Mouse (Mus musculus) splenic B cell, adult 2 months (primary cell): ENCODE results near the gene Mettl17.

Source experiments
- DNase-seq: peaks from one replicate; pipeline ENCODE4 v3.0.0-alpha.2; 2011; ENCODE audit warnings: low read depth, low spot score
- H3K27me3 ChIP-seq: 2 replicates; pipeline ENCODE4 v1.6.1; 2012; ENCODE audit warnings: mild to moderate bottlenecking, low read length, moderate library complexity, mixed read lengths; ENCODE audit not compliant: control insufficient read depth, poor library complexity, insufficient read depth, severe bottlenecking
- H3K36me3 ChIP-seq: 2 replicates; pipeline ENCODE4 v1.6.1; 2012; ENCODE audit warnings: mild to moderate bottlenecking, low read length, moderate library complexity, mixed read lengths; ENCODE audit not compliant: control insufficient read depth, poor library complexity, insufficient read depth, severe bottlenecking

The Mettl17 gene

DNA sequence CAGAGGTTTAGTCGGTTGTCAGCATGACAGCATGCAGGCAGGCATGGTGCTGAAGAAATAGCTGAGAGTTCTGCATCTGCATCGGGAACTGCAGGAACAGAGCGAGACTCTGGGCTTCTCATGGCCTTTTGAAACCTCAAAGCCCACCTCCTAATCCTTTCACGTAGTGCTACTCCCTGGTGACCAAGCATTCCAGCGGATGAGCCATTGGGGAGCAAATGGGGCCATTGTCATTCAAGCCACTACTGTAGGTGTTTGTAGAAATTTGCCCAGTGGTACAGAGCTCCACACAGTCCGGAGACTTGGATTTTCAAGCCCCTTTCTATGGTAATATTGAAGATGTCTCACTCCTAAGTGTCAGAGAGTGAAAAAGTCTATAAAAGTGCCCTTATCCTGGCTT lies 1.4 kb downstream of the Mettl17 start:
- H3K27me3 ChIP-seq, result no peaks in the 10 kb centered on the region
- no peak for DNase-seq

DNA sequence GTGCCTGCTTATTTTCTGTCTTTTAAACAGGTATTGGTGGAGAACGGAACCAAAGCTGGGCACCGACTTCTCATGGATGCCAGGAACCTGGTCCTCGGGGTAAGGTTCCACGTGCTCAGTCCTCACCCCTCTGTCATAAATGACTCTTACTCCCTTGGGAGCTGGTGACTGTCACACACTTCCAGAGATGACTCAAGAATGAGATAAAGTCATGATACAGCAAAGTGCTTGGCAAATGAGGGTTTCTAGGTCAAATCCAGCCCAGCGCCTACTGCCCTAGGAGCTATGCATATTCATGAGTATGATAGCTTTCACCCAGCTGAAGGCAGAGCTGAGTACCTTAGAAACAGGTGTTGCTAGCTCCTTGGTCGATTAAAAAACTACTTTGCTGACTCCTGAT lies 5.2 kb downstream of the Mettl17 start:
- DNase-seq, result no peak
- peaks cover 13% of the 10 kb centered on the region for H3K36me3 ChIP-seq
- no peaks in the 10 kb centered on the region for H3K27me3 ChIP-seq

More for the DNA sequence above, 1.4 kb downstream of the Mettl17 start:
- peaks cover 11% of the 10 kb centered on the region for H3K36me3 ChIP-seq

DNA sequence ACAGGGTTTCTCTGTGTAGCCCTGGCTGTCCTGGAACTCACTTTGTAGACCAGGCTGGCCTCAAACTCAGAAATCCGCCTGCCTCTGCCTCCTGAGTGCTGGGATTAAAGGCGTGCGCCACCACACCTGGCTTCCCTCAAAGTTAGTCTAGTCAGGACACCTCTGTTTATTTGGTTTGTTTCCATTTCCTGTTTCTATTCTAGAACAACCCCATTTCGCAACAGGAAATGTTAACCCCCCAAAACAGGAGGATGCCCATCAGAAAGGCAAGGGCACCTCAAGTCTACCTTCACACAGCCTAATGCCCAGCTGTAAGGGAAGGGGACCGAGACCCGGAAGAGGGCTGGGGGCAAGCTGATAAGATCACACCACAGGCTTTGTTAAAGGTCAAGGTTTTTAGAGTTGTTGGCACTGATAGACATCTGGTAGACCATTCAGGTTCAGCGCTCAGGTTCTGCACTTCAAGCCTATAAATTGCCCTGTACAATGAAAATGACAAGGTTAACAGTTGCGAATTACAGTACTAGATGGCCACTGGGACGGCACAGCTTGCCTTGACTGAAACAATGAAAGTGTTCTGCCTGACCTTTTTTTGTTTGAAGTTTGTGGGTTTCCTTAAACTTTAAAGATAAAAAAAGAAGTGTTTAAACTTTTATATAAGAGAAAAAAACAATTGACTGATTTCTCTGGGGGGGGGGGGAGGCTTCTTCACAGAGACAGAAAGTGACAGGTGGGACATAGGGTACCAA lies 7.7 kb downstream of the Mettl17 start, which contains the start of gene Slc39a2:
Slc39a2 (plus strand) TSS at position 699 of the 749 bp plus-strand sequence.
- DNase-seq, result no peak
- Histone ChIP-seq H3K27me3 (no peaks in the 10 kb centered on the region), H3K36me3 (peaks cover 9% of the 10 kb centered on the region)

DNA sequence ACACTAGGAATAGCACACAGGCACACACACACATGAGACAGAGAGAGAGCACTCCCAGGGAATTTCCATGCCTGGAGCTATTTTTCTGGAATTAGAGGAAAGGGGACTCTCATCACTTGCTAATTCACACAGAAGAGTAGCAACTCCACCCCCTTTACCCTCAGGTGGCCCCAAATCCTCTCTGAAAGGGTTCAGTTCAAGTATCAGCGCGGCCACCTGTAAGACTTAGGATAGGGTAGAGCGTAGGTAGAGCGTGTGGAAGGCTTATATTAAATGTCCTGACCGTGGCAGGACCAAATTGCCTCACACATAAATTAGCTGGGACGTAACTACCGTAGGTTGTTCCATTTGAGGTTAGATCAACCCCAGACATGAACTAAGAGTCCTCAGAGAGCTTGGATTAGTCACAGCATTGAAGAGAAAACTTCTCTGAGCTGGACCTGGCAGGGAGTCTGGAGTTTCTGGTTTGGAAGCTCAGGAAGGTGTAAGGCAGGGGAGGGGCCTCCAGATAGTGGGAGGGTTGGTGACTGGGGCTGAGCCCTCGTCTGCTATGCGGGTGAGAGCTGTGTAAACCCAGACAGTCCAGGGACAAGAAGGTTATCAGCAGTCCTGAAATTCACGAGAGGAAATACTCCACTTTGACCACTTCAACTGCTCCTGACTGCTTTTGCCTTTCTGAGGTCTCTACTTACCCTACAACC lies 8.6 kb downstream of the Mettl17 start:
- H3K27me3 ChIP-seq, result no peaks in the 10 kb centered on the region
- no peak for DNase-seq
- peaks cover 6% of the 10 kb centered on the region for H3K36me3 ChIP-seq

DNA sequence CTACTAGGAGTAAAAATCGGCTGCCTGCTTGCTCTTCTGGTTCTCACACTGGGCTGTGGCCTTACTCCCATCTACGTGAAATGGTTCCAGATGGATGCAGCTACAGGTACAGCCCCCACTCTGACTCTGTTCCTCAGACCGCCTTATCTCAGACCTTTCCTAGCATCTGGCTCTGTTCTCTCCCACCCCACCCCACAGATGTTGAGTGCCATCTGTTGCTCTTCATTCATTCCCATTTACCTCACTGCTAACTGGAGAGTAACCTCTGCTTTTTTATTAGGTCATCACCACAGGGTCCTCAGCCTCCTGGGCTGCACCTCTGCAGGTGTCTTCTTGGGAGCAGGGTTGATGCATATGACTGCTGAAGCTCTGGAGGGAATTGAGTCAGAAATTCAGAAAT lies 9.2 kb downstream of the Mettl17 start:
- Histone ChIP-seq H3K27me3 (no peaks in the 10 kb centered on the region), H3K36me3 (peaks cover 6% of the 10 kb centered on the region)
- DNase-seq, result no peak

DNA sequence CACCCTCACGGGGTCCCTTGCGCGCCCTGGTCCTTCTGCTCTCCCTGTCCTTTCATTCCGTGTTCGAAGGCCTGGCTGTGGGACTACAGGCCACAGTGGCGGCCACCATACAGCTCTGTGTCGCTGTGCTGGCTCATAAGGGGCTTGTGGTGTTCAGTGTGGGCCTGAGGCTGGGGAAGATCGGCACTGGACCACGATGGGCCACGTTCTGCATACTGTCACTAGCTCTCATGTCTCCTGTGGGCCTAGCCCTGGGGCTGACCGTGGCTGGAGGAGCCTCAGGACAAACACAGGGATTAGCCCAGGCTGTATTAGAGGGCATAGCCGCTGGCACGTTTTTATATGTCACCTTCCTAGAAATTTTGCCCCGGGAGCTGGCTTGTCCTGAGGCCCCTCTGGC lies 10.4 kb downstream of the Mettl17 start:
- Histone ChIP-seq H3K27me3 (no peaks in the 10 kb centered on the region), H3K36me3 (peaks cover 6% of the 10 kb centered on the region)
- DNase-seq, result no peak

DNA sequence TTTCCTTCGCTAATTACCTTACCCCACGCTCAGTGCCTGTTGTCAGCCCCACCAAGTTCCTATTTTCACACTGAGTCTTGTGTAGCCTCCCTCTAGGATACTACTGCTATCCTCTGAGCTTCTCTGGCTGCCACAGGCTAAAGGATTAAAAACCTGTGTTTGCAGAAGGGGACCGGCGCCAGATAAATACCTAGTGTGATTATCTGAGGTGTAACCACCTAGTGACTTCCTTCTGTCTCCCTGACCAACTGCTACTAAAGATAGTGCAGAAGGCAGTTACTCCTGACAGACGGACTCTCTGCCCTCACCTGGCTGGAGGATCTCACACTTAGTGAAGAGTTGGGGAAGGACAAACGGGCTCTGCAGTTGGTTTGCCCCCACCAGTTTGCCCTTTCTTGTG lies 11.4 kb downstream of the Mettl17 start:
- DNase-seq, result no peak

DNA sequence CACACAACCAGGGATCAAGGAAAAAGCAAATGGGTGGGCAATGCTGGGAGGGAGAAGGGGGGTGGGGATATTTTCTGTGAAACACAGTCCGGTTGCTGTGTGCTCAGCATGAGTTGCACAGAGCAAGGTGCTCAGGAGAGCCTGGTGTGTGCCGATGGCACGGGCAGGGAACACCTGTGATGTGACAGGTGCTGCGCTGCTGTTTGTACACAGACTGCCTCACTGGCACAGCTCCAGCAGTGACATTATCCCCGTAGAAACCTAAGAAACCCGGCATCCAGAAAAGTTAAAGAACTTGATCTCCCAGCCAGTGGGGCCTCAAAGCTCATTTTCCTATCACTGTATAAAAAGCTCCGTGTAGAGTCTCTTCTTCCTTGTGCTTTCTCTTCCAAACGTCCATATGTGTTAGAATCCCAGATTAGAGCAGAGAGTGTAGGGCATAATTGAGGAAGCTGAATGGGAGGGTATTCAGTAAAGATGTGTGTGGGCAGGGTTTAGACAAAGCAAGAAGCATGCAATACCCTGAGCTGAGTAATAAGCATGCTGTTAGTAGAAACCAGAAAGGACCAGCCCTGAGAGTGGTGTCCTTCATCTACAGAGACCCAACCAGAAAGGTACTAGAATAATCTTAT lies 12.0 kb downstream of the Mettl17 start:
- no peak for DNase-seq
- Histone ChIP-seq H3K27me3 (no peaks in the 10 kb centered on the region), H3K36me3 (no peaks in the 10 kb centered on the region)

More for the DNA sequence above, 11.4 kb downstream of the Mettl17 start:
- no peaks in the 10 kb centered on the region for H3K27me3 ChIP-seq
- H3K36me3 ChIP-seq, result peaks cover 2% of the 10 kb centered on the region; the same call in 1 of the 2 replicates

DNA sequence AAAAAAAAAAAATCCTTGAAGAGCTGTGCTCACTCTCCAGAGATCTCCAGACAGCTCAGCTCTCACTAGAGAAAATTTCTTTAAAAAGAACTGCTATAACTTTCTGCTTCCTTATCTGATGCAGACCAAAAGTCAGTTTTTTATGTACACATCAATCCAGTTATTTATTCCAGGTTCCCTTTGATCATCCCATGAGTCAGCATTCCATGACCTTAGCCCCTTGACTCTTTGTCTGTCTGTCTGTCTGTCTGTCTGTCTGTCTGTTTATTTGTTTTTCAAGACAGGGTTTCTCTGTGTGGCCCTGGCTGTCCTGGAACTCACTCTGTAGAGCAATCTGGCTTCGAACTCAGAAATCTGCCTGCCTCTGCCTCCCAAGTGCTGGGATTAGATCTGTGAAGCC lies 14.7 kb downstream of the Mettl17 start:
- Histone ChIP-seq H3K27me3 (no peaks in the 10 kb centered on the region), H3K36me3 (no peaks in the 10 kb centered on the region)
- no peak for DNase-seq

DNA sequence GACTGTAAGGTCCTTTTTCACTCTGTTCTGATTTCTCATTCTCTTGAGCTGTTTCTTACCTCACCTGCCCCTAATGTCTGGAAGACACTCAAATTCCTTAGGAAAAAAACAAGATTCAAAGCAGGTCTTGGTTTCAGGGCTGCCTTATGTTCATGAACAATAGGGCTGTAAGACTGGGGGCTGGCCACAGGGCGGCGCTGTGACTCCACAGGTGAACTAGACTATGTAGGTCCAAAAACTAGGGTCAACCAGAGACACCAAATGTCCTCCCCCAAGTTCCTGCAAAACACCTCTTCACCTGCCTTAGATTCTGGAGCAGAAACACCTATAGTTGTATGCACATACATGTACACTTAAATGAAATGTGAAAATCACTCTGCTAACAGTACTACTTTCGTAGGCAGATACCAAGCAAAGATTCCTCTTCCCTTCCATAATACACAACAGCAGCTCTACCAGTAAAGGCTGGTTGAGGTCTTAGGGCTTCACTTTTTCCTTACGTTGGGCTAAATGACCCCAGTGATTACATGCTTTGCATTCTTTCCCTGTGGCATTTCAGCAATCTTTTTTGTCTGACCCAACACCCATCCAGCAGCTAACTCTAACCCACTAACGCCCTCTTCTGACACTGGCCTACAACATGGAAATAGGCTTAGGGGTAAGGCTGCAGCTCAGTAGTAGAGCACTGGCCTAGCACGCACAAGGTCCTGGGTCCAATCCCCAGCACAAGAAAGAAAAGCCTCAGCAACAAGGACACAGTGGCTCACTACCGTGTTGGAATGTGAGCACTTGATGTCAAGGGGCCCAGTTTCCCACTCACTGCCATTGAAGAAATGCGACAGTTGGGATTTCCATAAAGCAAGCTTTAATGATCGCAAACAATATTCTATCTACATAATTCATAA lies 18.4 kb downstream of the Mettl17 start:
- Histone ChIP-seq H3K27me3 (no peaks in the 10 kb centered on the region), H3K36me3 (no peaks in the 10 kb centered on the region)
- peak; percentile 75 for DNase-seq

DNA sequence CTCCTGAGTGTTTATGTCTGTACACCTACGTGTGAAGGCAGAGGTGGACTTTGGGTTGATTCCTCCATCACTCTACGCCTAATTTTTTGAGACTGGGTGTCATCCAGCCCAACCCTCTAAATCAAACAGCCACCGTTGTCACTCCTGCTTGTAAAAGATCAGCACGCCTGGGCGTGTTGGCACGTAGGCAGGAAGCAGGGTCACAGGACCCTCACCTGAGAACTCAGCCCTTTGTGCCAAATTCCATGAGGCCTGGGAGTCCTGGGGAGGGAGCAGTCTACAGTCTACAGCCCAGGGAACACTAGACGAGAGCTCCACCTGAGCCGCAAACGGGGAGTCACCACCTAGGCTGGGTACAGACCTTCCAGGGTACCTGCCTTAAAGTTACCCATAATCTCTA lies 19.1 kb downstream of the Mettl17 start:
- Histone ChIP-seq H3K36me3 (no peaks in the 10 kb centered on the region), H3K27me3 (no peaks in the 10 kb centered on the region)
- DNase-seq, result no peak

DNA sequence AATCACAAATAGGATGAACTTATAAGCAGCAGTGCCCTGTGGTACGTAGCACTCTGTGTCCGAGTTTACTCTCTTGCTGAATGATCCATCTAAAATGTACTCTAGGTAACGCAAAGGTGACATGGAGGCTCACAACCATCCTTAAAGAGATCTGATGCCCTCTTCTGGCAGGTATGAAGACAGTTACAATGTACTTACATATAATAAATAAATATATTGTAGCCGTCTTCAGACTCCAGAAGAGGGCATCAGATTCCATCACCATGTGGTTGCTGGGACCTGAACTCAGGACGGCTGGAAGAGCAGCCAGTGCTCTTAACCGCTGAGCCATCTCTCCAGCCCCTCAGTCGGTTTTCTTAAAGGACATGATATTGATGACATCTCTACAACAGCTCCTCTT lies 20.1 kb downstream of the Mettl17 start:
- no peaks in the 10 kb centered on the region for H3K36me3 ChIP-seq
- H3K27me3 ChIP-seq, result no peaks in the 10 kb centered on the region
- no peak for DNase-seq

DNA sequence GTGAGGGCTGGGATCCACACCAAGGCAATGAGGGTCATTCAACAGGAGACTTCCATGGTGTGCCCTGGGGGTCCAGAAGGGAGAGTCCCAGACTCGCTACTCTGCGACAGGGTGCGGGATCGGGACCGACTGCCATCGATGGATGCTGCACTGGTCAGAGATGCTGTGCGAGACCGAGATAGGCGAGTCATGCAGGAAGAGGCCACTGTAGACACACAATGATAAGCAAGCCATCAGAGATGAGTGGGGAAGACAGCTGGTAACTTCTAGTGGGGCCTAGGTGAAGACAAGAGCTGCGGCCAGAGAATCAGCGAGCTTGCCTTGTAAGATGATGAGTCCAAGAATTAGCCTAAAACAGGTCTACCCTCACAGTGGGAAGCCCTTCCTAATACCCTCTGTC lies 21.5 kb downstream of the Mettl17 start:
- DNase-seq, result no peak

DNA sequence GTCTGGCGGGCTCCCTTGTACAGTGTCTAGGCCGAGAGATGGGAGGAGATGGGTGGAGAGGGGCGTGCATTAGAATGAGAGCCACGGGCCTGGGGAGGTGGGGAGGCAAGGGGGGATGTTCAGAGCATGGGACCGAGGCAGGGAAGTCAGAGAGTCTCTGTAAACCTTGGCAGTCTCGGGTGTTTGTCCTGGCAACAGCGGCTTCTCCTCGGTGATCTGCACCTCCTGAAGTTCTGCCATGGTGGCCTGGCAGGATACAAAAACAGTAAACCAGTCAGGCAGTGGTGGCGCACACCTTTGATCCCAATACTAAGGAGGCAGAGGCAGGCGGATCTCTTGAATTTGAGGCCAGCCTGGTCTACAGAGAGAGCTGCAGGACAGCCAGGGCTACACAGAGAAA lies 26.7 kb downstream of the Mettl17 start:
- no peak for DNase-seq
- Histone ChIP-seq H3K36me3 (no peaks in the 10 kb centered on the region), H3K27me3 (no peaks in the 10 kb centered on the region; the same call in 1 of the 2 replicates)

More for the DNA sequence above, 21.5 kb downstream of the Mettl17 start:
- Histone ChIP-seq H3K27me3 (no peaks in the 10 kb centered on the region), H3K36me3 (no peaks in the 10 kb centered on the region)
